Mouse (Mus musculus): ENCODE measurements around the gene Btnl10. TPM values are rescaled to one million over a fixed set of nuclear protein-coding genes. Genes with fewer than 3 reads are reported as not detected.

Gene Btnl10
- total RNA-seq, 1 experiment from 2014 or later: 0.23 TPM

DNA sequence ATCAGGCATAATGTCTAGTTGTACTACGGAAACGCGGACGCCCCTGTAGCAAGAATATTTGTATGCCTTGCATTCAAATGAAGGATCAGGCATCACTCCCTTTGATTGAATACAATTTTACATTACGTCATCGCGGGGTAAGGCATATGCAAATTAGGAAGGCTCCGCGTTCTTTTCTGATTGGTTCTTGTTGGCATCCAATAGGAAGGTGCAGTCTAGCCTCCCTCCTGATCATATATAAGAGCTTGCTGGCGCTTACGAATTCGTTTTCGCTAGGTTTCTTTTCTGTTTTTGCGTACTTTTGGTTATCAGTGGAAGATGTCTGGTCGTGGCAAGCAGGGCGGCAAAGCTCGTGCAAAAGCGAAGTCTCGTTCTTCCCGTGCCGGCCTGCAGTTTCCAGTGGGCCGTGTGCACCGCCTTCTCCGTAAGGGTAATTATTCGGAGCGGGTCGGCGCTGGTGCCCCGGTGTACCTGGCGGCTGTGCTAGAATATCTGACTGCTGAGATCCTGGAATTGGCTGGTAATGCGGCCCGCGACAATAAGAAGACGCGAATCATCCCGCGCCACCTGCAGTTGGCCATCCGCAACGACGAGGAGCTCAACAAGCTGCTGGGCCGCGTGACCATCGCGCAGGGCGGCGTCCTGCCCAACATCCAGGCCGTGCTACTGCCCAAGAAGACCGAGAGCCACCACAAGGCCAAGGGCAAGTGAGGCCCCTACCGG lies 36.9 kb downstream of the Btnl10 start, which contains the start of the genes Hist3h2a and Trim17:
TSS of gene Hist3h2a (plus strand) at position 266 of the 723 bp plus-strand sequence.
TSS of gene Trim17 (plus strand) at position 266 of the 723 bp plus-strand sequence.
- peak; percentile 85 for ATAC-seq (ENCODE audit: extremely low read depth, insufficient number of reproducible peaks, low FRiP score, poor library complexity, severe bottlenecking)

DNA sequence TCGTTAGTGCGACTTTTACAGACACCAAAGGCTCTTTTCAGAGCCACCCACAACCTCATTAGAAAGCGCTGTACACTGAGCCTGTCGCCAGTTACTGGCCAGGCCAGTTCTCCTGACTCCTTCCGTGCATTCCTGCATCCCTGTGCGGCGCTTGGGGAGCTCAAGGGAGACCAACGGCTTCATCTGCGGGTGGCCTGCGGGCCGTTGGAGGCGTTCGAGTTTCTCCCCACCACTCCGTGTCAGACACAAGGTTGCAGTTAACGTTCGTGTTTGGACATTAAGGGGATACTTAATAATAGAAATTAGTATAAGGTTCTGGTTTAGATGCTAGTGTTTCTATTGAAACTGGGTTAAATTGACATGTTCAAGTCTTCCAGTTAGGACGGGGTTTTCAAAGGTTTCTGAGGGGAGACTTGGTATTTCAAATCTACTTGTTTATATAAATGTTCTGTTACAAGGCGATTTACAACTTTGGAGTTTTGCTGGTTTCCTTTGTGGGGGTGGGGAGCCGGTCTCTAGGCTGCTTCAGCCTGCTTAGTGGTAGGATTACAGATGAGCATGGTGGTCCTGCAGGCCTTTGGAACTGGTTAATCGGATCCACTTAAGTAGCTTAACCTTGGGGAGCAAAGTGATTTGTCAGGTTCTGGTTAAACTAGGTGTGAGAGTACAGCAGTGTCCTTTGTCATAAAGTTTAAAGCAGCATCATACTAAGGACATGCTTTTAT lies 37.6 kb downstream of the Btnl10 start:
- ATAC-seq (ENCODE audit: extremely low read depth, insufficient number of reproducible peaks, low FRiP score, poor library complexity, severe bottlenecking): peak; percentile 7; the same call in 1 of the 2 replicates

DNA sequence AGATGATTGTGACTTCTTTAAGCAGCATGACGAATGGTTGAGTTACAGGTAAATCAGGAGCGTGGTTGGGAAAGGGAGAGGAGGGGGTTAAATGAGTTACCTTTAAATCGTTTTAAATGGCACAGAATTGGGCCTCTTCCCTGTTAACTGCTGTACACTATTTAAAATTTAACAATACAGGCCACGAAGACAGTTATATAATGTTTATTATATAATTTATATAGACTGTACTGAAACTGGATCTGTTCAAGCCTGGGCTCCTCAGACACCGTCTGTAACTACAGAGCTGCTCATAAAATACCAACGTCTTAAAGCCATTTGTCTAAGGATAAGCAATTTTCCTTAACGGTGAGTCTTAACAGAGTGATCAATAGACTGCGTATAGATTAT lies 38.2 kb downstream of the Btnl10 start:
- no peak for ATAC-seq (ENCODE audit: extremely low read depth, insufficient number of reproducible peaks, low FRiP score, poor library complexity, severe bottlenecking)

DNA sequence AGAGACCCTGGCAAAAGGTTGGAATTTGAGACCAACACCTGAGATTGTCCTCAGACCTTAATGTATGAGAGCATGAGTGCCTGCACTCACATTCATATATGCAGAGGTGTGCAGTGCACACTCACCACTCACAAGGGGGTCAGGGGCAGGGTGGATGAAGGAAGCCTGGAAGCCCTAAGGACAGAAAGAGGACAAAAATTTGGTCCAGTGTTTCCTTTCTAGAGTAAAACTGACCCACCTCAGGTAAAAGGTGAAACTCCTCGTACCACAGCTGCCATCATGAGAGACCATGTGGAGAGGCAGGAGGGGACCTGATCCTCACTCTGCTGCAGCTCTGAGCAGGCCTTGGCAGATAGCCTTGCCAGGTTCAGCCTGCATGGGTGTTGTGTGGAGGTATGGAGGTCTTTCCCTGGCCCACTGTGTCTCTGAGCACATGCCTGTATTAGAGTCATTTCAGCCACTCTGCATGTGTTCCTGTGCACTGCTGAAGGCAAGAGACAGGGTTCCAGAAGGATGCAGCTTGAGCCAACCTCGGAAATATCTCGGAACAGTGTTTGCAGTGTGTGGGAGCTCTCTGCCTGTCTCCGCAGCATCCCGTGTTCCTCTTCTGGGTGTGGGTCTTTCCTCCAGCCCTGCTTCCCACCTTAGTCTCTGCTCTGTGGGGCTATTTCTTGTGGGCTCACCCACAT lies 39.7 kb downstream of the Btnl10 start:
- no peak for ATAC-seq (ENCODE audit: extremely low read depth, insufficient number of reproducible peaks, low FRiP score, poor library complexity, severe bottlenecking)

DNA sequence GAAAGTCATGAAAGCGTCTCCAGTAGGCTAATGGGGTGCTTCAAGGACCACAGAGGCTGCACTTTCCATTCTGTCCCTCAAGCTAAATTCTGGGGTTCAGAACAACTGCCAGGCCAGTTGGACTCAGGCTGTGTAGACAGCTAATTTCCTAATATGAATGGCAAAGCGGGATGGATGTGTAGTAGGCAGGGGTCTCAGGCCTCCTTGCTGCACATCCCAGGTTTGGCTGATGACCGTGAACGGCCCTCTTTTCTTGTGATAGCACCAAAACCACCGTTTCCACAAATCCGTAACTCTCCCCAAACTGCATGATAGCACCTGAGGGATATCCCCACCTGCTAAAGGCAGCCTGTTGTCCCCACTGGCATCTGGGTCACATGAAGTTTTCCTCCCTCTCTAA lies 40.8 kb downstream of the Btnl10 start:
- no peak for ATAC-seq (ENCODE audit: extremely low read depth, insufficient number of reproducible peaks, low FRiP score, poor library complexity, severe bottlenecking)

DNA sequence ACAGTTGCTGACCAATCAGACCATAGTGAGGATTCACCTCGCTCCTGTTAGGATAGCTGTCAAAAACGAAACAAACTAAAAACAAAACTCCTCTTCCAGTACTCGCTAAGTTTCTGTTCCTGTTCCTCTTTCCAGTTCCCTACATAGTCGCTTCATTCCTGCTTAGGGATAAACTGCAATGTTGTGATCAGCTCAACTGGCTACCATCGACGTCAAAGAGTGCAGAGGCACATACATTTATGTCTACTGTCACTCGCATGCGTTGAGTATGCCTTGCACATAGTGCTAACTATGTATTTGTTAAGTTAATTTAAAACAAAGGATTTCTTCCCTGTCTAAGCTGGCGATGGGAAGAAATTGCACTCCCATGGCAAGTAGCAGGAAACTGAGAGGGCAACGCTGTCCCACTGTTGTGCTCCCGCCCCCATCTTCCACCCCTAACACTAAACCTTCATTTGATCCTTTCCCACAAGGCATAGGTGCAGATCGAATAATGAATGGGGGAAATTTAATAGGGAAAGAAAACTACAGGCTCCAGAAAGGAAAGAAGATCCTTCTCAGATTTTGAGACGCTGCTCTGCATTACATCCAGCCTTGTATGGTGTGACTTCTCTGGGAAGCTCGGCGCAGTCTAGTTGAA lies 41.6 kb downstream of the Btnl10 start:
- ATAC-seq (ENCODE audit: extremely low read depth, insufficient number of reproducible peaks, low FRiP score, poor library complexity, severe bottlenecking): no peak

DNA sequence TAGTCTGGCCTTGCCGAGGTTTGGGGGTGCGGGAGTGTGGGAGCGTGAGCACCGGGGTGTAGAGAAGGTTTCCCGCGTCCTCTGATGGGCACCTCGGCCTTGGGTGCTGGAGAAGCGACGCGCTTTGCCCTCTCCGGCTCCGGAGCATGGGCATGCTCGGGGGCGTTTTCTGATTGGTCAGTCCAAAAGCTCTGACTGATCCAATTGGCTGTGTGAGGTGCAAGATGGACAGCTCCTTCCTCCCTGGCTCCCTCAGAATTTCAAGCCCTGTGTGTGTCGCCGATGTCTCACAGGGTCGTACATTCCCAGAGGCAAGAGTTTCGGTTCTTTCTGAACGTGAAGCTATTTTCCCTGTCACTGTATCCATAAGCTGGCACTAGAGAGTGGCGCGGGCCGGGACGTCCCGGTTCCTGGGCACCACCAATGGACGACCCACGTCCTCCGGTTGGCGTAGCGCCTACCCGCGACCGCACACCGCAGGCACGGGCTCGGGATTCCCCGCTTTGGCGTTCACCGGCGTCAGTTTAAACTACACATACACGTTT lies 42.3 kb downstream of the Btnl10 start:
- peak; percentile 80 for ATAC-seq (ENCODE audit: extremely low read depth, insufficient number of reproducible peaks, low FRiP score, poor library complexity, severe bottlenecking)

DNA sequence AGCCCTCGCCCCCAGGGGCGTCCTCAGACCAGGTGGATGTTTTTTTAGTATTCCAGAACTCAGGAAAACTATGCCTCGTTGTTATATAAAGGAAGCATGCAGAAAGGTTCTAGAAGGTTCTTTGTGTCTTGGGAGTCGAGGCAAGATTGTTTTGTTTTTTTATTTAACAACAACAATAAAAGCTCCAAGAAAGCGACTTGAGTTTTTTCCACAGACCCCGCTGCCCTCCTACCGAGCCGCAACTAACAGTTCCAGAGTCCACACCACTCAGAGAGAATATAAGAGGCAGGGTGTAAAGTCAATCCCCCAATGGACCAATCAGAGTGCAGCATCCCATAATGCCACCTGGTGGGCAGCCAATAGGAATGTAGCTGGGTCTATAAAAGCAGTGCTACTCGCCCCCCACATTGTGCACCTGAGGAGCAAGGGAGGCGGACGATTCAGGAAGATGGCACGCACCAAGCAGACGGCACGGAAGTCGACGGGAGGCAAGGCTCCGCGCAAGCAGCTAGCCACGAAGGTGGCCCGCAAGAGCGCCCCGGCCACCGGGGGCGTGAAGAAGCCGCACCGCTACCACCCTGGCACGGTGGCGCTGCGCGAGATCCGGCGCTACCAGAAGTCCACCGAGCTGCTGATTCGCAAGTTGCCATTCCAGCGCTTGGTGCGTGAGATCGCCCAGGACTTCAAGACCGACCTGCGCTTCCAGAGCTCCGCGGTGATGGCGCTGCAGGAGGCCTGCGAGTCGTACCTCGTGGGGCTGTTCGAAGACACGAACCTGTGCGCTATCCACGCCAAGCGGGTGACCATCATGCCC lies 43.9 kb downstream of the Btnl10 start:
- no peak for ATAC-seq (ENCODE audit: extremely low read depth, insufficient number of reproducible peaks, low FRiP score, poor library complexity, severe bottlenecking)

DNA sequence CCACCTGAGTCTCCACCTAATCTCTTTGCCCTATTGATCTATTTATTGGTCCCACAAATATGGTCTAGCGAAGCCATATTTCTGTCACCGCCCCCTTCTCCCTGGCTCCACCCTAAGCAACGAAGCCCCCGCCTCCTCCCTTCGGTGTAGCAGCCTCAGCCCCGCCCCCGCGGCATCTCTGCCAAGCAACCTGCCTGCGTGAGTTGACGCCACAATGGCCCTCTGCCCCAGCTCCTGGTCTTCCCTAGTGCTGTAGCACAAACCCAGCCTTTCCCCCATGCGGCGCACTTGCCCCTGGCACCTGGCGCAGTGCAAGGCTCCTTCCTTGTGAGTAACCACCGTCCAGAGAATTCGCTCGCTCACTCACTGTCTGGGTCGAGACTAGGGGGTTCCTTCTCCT lies 45.8 kb downstream of the Btnl10 start:
- no peak for ATAC-seq (ENCODE audit: extremely low read depth, insufficient number of reproducible peaks, low FRiP score, poor library complexity, severe bottlenecking)

DNA sequence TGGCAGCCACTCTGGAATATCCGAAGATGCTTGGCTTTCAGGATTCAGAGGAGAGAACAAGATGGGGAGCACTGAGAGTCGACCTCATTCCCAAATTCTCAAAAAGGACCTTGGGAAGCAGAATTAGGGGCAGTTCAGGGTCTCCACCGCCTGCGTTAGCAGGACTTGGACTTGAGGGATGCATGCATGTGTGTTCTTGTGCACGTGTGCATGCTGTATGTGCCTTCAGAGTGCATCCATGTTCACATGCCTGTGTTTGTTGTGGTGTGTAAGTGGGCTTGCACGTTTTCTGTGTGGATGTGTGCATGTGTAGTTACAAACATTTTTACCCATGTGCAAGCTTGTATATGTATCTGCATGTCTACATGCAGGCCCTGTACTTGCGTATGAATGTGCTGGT lies 46.5 kb downstream of the Btnl10 start:
- no peak for ATAC-seq (ENCODE audit: extremely low read depth, insufficient number of reproducible peaks, low FRiP score, poor library complexity, severe bottlenecking)

DNA sequence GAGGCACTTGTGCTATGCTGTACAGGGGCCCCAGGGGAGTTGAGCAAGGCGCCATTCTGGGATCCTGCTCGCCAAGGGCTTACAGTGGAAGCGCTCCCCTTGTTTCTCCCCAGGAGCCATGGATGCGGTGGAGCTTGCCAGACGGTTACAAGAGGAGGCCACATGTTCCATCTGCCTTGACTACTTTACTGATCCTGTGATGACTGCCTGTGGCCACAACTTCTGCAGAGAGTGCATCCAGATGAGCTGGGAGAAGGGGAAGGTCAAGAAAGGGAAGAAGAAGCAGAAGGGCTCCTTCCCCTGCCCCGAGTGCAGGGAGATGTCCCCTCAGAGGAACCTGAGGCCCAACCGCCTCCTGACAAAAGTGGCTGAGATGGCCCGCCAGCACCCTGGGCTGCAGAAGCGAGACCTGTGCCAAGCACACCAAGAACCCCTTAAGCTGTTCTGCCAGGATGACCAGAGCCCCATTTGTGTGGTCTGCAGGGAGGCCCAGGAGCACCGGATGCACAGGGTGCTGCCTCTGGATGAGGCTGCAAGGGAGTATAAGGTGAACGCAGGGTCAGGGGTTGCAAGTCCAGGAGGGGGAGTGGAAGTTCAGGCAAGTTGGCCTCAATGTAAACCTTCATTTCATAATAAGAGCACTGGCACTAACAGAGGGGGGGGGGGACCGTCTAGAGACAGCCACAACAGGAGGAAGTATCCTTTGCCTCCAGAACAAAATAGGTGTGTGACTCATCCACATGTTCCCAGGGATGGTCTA lies 47.5 kb downstream of the Btnl10 start:
- no peak for ATAC-seq (ENCODE audit: extremely low read depth, insufficient number of reproducible peaks, low FRiP score, poor library complexity, severe bottlenecking)

DNA sequence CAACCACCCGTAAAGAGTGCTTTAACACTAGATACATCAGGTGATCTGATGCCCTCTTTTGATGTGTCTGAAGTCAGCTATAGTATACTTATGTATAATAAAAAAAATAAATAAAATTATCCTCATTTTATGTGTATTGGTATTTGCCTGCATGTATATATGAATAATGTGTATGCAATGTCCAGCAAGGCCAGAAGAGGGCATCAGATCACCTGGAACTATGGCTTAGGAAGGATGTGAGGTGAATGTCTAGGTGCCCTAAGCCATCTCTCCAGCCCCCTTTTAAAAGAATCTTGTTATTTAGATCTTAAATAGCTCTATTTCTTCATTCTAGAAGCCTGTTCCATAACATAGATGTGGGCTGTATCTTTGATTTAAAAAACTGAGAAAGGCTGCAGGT lies 49.6 kb downstream of the Btnl10 start:
- ATAC-seq (ENCODE audit: extremely low read depth, insufficient number of reproducible peaks, low FRiP score, poor library complexity, severe bottlenecking): peak; percentile 69

DNA sequence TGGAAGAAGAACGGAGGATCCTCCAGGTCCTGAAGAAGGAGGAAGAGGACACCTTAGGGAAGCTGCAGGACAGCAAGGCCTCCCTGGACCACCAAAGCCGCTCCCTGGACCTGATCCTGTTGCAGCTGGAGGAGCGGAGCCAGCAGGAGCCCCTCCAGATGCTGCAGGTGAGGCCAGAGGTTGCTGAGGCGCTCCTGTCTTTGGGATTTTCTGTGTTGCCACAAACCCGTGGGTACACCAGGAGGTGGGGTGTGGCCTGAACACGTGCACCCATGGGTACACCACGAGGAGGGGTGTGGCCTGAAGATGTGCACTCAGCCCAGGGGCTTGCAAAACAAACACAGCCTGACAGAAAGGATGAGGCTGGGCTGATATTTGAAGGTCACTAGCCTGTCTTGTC lies 50.8 kb downstream of the Btnl10 start:
- no peak for ATAC-seq (ENCODE audit: extremely low read depth, insufficient number of reproducible peaks, low FRiP score, poor library complexity, severe bottlenecking)

DNA sequence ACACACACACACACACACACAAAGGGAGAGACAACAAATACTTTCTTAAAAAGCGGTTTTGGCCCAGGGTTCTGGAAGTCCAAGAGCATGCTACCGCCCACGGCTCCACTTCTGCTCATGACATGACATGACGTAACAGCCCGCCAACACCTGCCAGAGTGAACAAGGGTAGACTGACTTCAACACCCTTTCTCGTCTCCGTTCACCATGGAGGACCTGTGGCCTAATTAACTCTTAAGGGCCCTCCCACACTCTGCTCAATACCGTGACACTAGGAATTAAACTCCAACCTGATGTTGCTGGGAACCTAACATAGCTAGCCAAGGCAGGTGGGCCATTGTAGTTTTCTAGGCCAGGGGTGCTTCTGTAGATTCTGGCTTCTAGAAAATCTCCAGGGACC lies 51.3 kb downstream of the Btnl10 start:
- no peak for ATAC-seq (ENCODE audit: extremely low read depth, insufficient number of reproducible peaks, low FRiP score, poor library complexity, severe bottlenecking)

DNA sequence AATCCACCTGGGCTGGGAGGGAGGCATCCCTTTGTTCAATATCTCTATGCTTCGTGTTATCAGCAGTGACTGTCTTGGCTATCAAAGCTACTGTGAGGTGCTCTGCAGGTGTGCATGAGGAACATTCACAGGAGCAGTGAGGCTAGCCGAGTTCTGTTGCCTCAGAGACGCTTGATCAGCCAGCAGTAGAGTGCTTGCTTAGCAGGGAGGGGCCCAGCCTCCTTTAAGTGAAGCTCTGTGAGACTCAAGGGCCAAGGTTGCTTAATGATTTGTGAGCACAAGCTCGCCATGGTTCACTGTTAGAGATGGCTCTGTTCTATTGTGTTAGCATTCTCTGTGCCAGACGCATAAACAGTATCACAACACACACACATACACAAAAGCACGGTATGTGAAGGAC lies 52.0 kb downstream of the Btnl10 start:
- ATAC-seq (ENCODE audit: extremely low read depth, insufficient number of reproducible peaks, low FRiP score, poor library complexity, severe bottlenecking): no peak

DNA sequence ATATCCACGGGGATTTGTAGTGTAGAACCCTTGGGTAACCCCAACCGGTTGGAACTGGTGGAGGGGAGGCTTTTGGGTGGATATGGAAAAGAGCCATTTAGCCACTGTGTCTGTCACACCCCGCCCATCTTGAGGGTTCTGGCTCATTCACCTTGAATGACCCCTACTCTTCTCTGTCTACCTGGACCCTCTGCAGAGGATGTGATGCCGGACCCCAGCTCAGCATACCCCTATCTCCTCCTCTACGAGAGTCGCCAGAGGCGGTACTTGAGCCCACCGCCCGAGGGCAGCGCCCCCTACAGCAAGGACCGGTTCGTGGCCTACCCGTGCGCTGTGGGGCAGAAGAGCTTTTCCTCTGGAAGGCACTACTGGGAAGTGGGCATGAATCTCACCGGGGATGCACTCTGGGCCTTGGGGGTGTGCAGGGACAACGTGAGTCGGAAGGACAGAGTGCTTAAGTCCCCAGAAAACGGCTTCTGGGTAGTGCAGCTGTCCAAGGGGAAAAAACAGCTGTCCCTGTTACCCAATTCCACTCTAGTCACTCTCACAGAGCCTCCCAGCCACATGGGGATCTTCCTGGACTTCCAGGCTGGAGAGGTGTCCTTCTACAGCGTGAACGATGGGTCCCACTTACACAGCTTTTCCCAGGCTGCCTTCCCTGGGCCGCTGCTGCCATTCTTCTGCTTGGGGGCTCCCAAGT lies 53.3 kb downstream of the Btnl10 start:
- ATAC-seq (ENCODE audit: extremely low read depth, insufficient number of reproducible peaks, low FRiP score, poor library complexity, severe bottlenecking): no peak

DNA sequence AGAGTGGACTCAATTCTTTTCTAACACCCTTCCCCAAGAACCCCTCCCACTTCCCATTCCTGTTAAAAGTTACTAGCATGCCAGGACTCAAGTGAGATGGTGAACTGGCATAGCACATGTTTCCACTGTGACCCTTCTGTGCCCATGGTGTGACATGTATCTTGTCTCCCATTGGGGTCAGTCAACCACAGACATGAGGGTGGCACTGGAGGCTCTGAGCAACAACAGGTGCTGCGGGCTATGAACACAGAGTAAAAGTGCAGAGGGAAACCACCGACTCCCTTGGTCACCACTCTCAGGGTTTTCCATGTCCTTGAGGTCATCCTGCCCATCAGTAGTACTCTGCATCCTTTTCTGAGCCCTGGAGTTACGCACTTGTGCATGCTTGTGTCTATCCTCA lies 54.1 kb downstream of the Btnl10 start:
- ATAC-seq (ENCODE audit: extremely low read depth, insufficient number of reproducible peaks, low FRiP score, poor library complexity, severe bottlenecking): no peak

All from neutrophil, adult 5-6 weeks (primary cell).